Mouse (Mus musculus): ENCODE measurements around the gene Cacng7. TPM values are rescaled to one million over a fixed set of nuclear protein-coding genes. Genes with fewer than 3 reads are reported as not detected.

The Cacng7 gene
- total and polyA plus RNA-seq, 3 experiments, result 0.04 to 0.11 TPM; not detected in 1

DNA sequence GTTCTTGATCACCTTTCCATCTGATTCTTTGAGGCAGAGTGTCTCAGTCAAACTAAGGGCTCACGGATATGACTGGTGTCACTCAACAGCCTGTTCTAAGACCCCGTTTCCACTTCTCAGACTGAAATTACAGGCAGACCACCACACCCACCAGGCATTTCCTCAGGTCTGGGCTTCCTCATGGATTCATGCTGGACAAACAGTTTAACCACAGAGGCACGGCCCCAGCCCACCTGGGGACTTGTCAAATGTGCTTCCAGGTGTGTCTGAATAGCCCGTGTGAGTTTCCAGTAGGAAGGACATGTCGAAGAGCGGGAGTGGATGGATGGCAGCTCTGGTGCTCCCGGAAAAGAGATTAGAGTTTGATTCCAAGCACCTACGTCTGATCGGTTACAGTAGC lies 17.0 kb downstream of the Cacng7 start:
- Histone ChIP-seq H3K27me3 (ENCODE audit: control insufficient read depth in 1 of 2, insufficient read depth in 2 of 2, low read length in 2 of 2) (no peaks in the 10 kb centered on the region; a peak in 2 of 4 replicates), H3K79me2 (ENCODE audit: control insufficient read depth, insufficient read depth, low read length, poor library complexity) (no peaks in the 10 kb centered on the region), H3K27ac (ENCODE audit: control insufficient read depth, low read depth, low read length) (no peak overlapping the region), H3K36me3 (ENCODE audit: control insufficient read depth in 1 of 2, insufficient read depth in 2 of 2, low read length in 2 of 2) (no peaks in the 10 kb centered on the region), H3K9ac (ENCODE audit: control insufficient read depth, low read depth, low read length, poor library complexity, severe bottlenecking) (no peak overlapping the region), H3K4me1 (ENCODE audit: control insufficient read depth in 1 of 2, insufficient read depth in 2 of 2, low read length in 2 of 2) (no peaks in the 10 kb centered on the region), H3K9me3 (replicated peaks; ENCODE audit: insufficient read depth, low read length) (no peaks in the 10 kb centered on the region), H3K4me3 (ENCODE audit: control insufficient read depth in 1 of 2, insufficient read depth in 1 of 2, low read depth in 2 of 2, low read length in 2 of 2) (no peak overlapping the region)
- TF ChIP-seq RAD21 (IDR thresholded peaks at IDR 0.05; ENCODE audit: low read depth, low read length), result no peak
- TF ChIP-seq RCOR1 (IDR thresholded peaks at IDR 0.05; ENCODE audit: low read depth, low read length), result no peak
- TF ChIP-seq ETS1 (IDR thresholded peaks at IDR 0.05; ENCODE audit: low read depth, low read length), result no peak
- TF ChIP-seq GABPA (IDR thresholded peaks at IDR 0.05; ENCODE audit: low read depth, low read length), result no peak
- TF ChIP-seq CTCF (IDR thresholded peaks at IDR 0.05 in 2 of 3, conservative IDR thresholded peaks at IDR 0.05 in 1 of 3; ENCODE audit: control insufficient read depth in 1 of 3, insufficient read depth in 1 of 3, low read depth in 2 of 3, low read length in 3 of 3, poor library complexity in 1 of 3, severe bottlenecking in 1 of 3), result no peak
- TF ChIP-seq TCF12 (IDR thresholded peaks at IDR 0.05; ENCODE audit: low read depth, low read length), result no peak
- TF ChIP-seq ELF1 (IDR thresholded peaks at IDR 0.05; ENCODE audit: low read depth, low read length), result no peak
- TF ChIP-seq MXI1 (IDR thresholded peaks at IDR 0.05; ENCODE audit: low read depth, low read length), result no peak
- TF ChIP-seq HCFC1 (IDR thresholded peaks at IDR 0.05; ENCODE audit: low read depth, low read length), result no peak
- no peak for TF ChIP-seq MAFK (IDR thresholded peaks at IDR 0.05; ENCODE audit: borderline replicate concordance, low read depth, low read length)
- no peak for TF ChIP-seq POLR2A (IDR thresholded peaks at IDR 0.05; ENCODE audit: control insufficient read depth in 1 of 2, insufficient read depth in 1 of 2, low read depth in 1 of 2, low read length in 2 of 2, poor library complexity in 1 of 2)
- TF ChIP-seq MAZ (IDR thresholded peaks at IDR 0.05; ENCODE audit: low read depth, low read length), result no peak
- TF ChIP-seq BHLHE40 (IDR thresholded peaks at IDR 0.05; ENCODE audit: borderline replicate concordance, low read depth, low read length), result no peak
- no peak for TF ChIP-seq SMC3 (IDR thresholded peaks at IDR 0.05; ENCODE audit: low read depth, low read length)
- TF ChIP-seq SIN3A (IDR thresholded peaks at IDR 0.05; ENCODE audit: low read length), result no peak
- DNase-seq (ENCODE audit: low read depth, low spot score), result no peak

GRCm38 (mm10) chr7:3351536-3351935 lies 18.8 kb downstream of the Cacng7 start:
- no peak overlapping the region for H3K27ac ChIP-seq (ENCODE audit: control insufficient read depth, low read depth, low read length)
- H3K36me3 ChIP-seq (ENCODE audit: control insufficient read depth in 1 of 2, insufficient read depth in 2 of 2, low read length in 2 of 2), result no peaks in the 10 kb centered on the region
- H3K79me2 ChIP-seq (ENCODE audit: control insufficient read depth, insufficient read depth, low read length, poor library complexity), result no peaks in the 10 kb centered on the region
- no peaks in the 10 kb centered on the region; a peak in 2 of 4 replicates for H3K27me3 ChIP-seq (ENCODE audit: control insufficient read depth in 1 of 2, insufficient read depth in 2 of 2, low read length in 2 of 2)
- H3K9ac ChIP-seq (ENCODE audit: control insufficient read depth, low read depth, low read length, poor library complexity, severe bottlenecking), result no peak overlapping the region
- TF ChIP-seq EP300 (IDR thresholded peaks at IDR 0.05; ENCODE audit: low read depth in 1 of 2, low read length in 2 of 2) (no peak), GATA1 (IDR thresholded peaks at IDR 0.05; ENCODE audit: low read depth, low read length) (no peak), MAFK (IDR thresholded peaks at IDR 0.05; ENCODE audit: borderline replicate concordance, low read depth, low read length) (no peak), ETS1 (IDR thresholded peaks at IDR 0.05; ENCODE audit: low read depth, low read length) (no peak), SMC3 (IDR thresholded peaks at IDR 0.05; ENCODE audit: low read depth, low read length) (no peak), NRF1 (IDR thresholded peaks at IDR 0.05; ENCODE audit: insufficient read depth, low read depth, low read length, poor library complexity, severe bottlenecking) (no peak)
- H3K4me3 ChIP-seq (ENCODE audit: control insufficient read depth in 1 of 2, insufficient read depth in 1 of 2, low read depth in 2 of 2, low read length in 2 of 2), result no peak overlapping the region
- no peak for DNase-seq (ENCODE audit: low read depth, low spot score)
- no peaks in the 10 kb centered on the region for H3K4me1 ChIP-seq (ENCODE audit: control insufficient read depth in 1 of 2, insufficient read depth in 2 of 2, low read length in 2 of 2)
- no peaks in the 10 kb centered on the region for H3K9me3 ChIP-seq (replicated peaks; ENCODE audit: insufficient read depth, low read length)

Data from MEL (cell line).